Mouse (Mus musculus): ENCODE data around the gene Gmps. TPM values are rescaled to one million over a fixed set of nuclear protein-coding genes. Genes with fewer than 3 reads are reported as not detected.
A peak's percentile ranks its signal among the peaks of the same experiment; 100 is the strongest.

The Gmps gene
- polyA plus RNA-seq, 1 experiment from 2014 or later, result 63.9 TPM

- H3K27ac ChIP-seq, result no peak overlapping the region
- no peak for ATAC-seq (ENCODE audit: insufficient number of reproducible peaks, insufficient read depth, low FRiP score, low TSS enrichment, low read depth)
- peak overlapping the region; percentile 75 for H3K4me2 ChIP-seq
- peaks cover 29% of the 10 kb centered on the region for H3K36me3 ChIP-seq
- no peaks in the 10 kb centered on the region for H3K9me3 ChIP-seq
- peaks cover 17% of the 10 kb centered on the region for H3K4me1 ChIP-seq (replicated peaks)
- no peak overlapping the region for H3K9ac ChIP-seq (replicated peaks)
- H3K27me3 ChIP-seq, result no peaks in the 10 kb centered on the region
- 62% methylated on average over 4 of the region's 4 CpGs for WGBS
- H3K4me3 ChIP-seq (replicated peaks), result peak overlapping the region; percentile 20; the same call in 1 of the 2 replicates
These were observed 2.0 kb downstream of the Gmps start for GRCm38 (mm10) chr3:63977895-63978294.

GRCm38 (mm10) chr3:63986656-63987055 lies 10.8 kb downstream of the Gmps start:
- H3K4me1 ChIP-seq (replicated peaks), result no peaks in the 10 kb centered on the region
- H3K4me3 ChIP-seq (replicated peaks), result no peak overlapping the region
- ATAC-seq (ENCODE audit: insufficient number of reproducible peaks, insufficient read depth, low FRiP score, low TSS enrichment, low read depth), result no peak
- peaks cover 79% of the 10 kb centered on the region for H3K36me3 ChIP-seq
- no peaks in the 10 kb centered on the region for H3K9me3 ChIP-seq
- no peak overlapping the region for H3K4me2 ChIP-seq
- WGBS, result 71% methylated on average over 1 of the region's 1 CpGs
- no peak overlapping the region for H3K27ac ChIP-seq
- no peak overlapping the region for H3K9ac ChIP-seq (replicated peaks)
- H3K27me3 ChIP-seq, result no peaks in the 10 kb centered on the region

DNA sequence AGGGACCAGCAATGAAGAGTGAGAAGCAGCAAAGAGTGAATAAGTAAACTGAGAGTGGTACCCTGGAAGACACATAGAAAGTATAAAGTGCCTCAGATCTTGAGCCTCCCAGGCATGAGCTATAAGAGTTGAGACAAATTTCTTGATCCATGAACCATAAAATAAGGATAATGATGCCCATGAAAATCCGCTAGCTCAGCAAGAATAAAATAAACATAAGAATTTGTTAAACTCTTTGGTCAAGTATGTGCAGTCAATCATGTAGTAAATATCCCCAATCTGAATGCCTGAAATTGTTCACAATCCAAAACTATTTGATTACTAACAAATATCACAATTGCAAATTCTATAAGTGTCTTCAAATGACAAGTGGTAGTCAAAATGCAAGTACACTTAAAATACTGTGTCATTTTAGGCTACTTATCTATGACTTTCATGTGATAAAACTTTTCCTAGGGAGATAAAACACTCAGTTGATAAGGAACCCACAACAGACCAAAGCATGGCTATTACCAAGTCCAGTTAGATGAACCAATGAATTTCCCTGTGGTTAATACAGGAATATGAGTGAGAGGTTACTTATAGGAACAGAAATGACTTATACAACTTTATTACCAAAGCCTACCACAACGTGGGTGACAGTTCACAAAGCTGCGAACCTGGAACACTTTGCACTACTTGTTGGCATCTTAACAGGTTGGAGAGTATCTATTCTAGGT lies 13.0 kb downstream of the Gmps start:
- Histone ChIP-seq H3K4me1 (replicated peaks) (no peaks in the 10 kb centered on the region), H3K36me3 (peaks cover 83% of the 10 kb centered on the region), H3K27me3 (no peaks in the 10 kb centered on the region), H3K9ac (replicated peaks) (no peak overlapping the region), H3K9me3 (no peaks in the 10 kb centered on the region), H3K4me2 (no peak overlapping the region), H3K4me3 (replicated peaks) (no peak overlapping the region), H3K27ac (no peak overlapping the region)
- ATAC-seq (ENCODE audit: insufficient number of reproducible peaks, insufficient read depth, low FRiP score, low TSS enrichment, low read depth), result no peak
- WGBS, result 93% methylated on average over 3 of the region's 3 CpGs

DNA sequence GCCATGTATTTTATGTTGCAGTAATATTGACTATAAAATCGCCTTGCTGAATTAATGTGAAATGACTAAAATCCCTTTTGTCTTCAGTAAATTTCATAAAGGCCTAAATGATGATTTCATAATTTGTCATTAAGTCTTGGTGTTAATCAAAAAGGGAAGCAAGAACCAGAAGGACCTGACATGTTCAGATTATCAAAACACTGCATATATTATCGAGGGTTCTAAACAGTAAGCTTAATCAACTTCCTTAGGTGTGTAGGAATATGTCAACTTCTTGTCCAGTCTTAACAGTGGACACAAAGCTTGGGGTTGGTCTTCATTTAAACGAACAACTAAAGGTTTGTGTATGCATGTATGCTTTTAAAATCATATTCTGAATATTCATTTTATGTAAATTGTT lies 45.5 kb downstream of the Gmps start:
- Histone ChIP-seq H3K9ac (replicated peaks) (no peak overlapping the region), H3K4me1 (replicated peaks) (no peaks in the 10 kb centered on the region), H3K4me3 (replicated peaks) (no peak overlapping the region), H3K27ac (no peak overlapping the region), H3K9me3 (no peaks in the 10 kb centered on the region), H3K36me3 (peaks cover 27% of the 10 kb centered on the region), H3K27me3 (no peaks in the 10 kb centered on the region), H3K4me2 (no peak overlapping the region)
- ATAC-seq (ENCODE audit: insufficient number of reproducible peaks, insufficient read depth, low FRiP score, low TSS enrichment, low read depth), result no peak
- 90% methylated on average over 3 of the region's 3 CpGs for WGBS

GRCm38 (mm10) chr3:64021867-64022266 lies 46.0 kb downstream of the Gmps start:
- H3K4me1 ChIP-seq (replicated peaks), result no peaks in the 10 kb centered on the region
- peaks cover 24% of the 10 kb centered on the region for H3K36me3 ChIP-seq
- H3K9ac ChIP-seq (replicated peaks), result no peak overlapping the region
- H3K4me3 ChIP-seq (replicated peaks), result no peak overlapping the region
- no peak for ATAC-seq (ENCODE audit: insufficient number of reproducible peaks, insufficient read depth, low FRiP score, low TSS enrichment, low read depth)
- H3K27ac ChIP-seq, result no peak overlapping the region
- H3K27me3 ChIP-seq, result no peaks in the 10 kb centered on the region
- no peak overlapping the region for H3K4me2 ChIP-seq
- H3K9me3 ChIP-seq, result no peaks in the 10 kb centered on the region
- 88% methylated on average over 2 of the region's 2 CpGs for WGBS

- H3K9me3 ChIP-seq, result peaks cover 8% of the 10 kb centered on the region; the same call in 1 of the 2 replicates
- no peak overlapping the region for H3K27ac ChIP-seq
- no peak overlapping the region for H3K9ac ChIP-seq (replicated peaks)
- ATAC-seq (ENCODE audit: insufficient number of reproducible peaks, insufficient read depth, low FRiP score, low TSS enrichment, low read depth), result no peak
- no peak overlapping the region for H3K4me3 ChIP-seq (replicated peaks)
- no peak overlapping the region for H3K4me2 ChIP-seq
- no peaks in the 10 kb centered on the region for H3K27me3 ChIP-seq
- 92% methylated on average over 4 of the region's 4 CpGs for WGBS
- no peaks in the 10 kb centered on the region for H3K36me3 ChIP-seq
- H3K4me1 ChIP-seq (replicated peaks), result no peaks in the 10 kb centered on the region
These were observed 53.9 kb downstream of the Gmps start for GRCm38 (mm10) chr3:64029846-64030245.

DNA sequence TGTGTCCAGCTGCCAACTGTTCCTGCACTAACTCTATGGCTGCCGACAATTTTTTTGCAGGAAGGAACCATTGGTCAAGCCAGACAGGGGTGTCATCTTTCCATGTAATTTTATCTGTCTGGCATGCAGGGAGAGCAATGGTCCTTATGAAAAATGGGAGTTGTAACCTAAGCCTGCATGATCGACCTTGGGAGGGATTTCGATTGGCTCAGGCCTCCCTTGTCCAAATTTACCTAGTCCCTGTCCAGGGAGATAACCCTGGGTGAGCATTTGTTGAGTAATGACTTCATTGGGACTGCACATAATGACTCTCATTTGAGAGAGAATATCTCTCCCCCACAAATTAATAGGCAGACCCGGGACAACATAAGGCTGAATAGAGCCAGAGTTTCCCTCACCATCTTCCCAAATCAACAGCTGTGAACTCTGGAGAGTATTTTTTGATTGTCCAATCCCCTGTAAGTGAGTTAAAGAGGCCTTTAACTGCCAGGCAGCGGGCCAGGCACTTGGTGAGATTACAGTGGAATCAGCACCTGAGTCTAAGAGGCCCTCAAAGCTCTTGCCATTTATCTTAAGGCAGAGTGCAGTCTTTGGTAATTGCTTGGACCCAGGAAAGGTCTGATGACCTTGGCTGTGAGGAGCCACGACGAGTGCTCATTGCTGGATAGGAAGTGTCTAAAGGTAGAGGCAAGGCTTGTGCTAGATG lies 62.4 kb downstream of the Gmps start:
- no peaks in the 10 kb centered on the region for H3K4me1 ChIP-seq (replicated peaks)
- no peak overlapping the region for H3K27ac ChIP-seq
- no peak overlapping the region for H3K4me2 ChIP-seq
- H3K4me3 ChIP-seq (replicated peaks), result no peak overlapping the region
- H3K27me3 ChIP-seq, result no peaks in the 10 kb centered on the region
- no peaks in the 10 kb centered on the region for H3K9me3 ChIP-seq
- no peak overlapping the region for H3K9ac ChIP-seq (replicated peaks)
- 83% methylated on average over 7 of the region's 7 CpGs for WGBS
- H3K36me3 ChIP-seq, result no peaks in the 10 kb centered on the region
- no peak for ATAC-seq (ENCODE audit: insufficient number of reproducible peaks, insufficient read depth, low FRiP score, low TSS enrichment, low read depth)

GRCm38 (mm10) chr3:64039818-64040784 lies 64.2 kb downstream of the Gmps start:
- Histone ChIP-seq H3K27ac (no peak overlapping the region), H3K27me3 (no peaks in the 10 kb centered on the region), H3K9ac (replicated peaks) (peak overlapping the region; percentile 58), H3K4me3 (replicated peaks) (peak overlapping the region; percentile 38), H3K4me1 (replicated peaks) (no peaks in the 10 kb centered on the region), H3K9me3 (no peaks in the 10 kb centered on the region), H3K4me2 (peak overlapping the region; percentile 71), H3K36me3 (no peaks in the 10 kb centered on the region)
- ATAC-seq (ENCODE audit: insufficient number of reproducible peaks, insufficient read depth, low FRiP score, low TSS enrichment, low read depth), result peak; percentile 82; the same call in 1 of the 2 replicates
- 16% methylated on average over 25 of the region's 25 CpGs for WGBS

Other genes starting within 250 kb of the Gmps start
- gene Plch1, start 76.6 kb upstream of the Gmps start, polyA plus RNA-seq (2016; fragmentation: Nextera tagmentation; extraction: Ambion mirVana), result 1.5 and 2.0 TPM in 2 replicates
- gene E130311K13Rik, start 46.6 kb upstream of the Gmps start, polyA plus RNA-seq (2016; fragmentation: Nextera tagmentation; extraction: Ambion mirVana), result 3.4 and 3.8 TPM in 2 replicates
- 12.9 and 13.9 TPM in 2 replicates for gene Slc33a1, start 11.3 kb upstream of the Gmps start, polyA plus RNA-seq (2016; fragmentation: Nextera tagmentation; extraction: Ambion mirVana)
- gene Vmn2r1, start 105.4 kb downstream of the Gmps start, polyA plus RNA-seq (2016; fragmentation: Nextera tagmentation; extraction: Ambion mirVana), result 0.04 and 0.05 TPM in 2 replicates
- gene Vmn2r2, start 165.8 kb downstream of the Gmps start, polyA plus RNA-seq (2016; fragmentation: Nextera tagmentation; extraction: Ambion mirVana), result not detected in 2 replicates